Mouse (Mus musculus) liver, adult 2 months (tissue): Measurements from ENCODE around the gene Tut7.

Experiments
- CTCF ChIP-seq: fragments of 200-500 bp; IDR thresholded peaks from 2 replicates; pipeline ENCODE4 v1.5.1; 2011; ENCODE audit warnings: low read depth, low read length, control low read depth
- POLR2A ChIP-seq: fragments of 200-500 bp; IDR thresholded peaks from 2 replicates; pipeline ENCODE4 v1.6.1; 2011; ENCODE audit warnings: low read length, control low read depth; ENCODE audit not compliant: insufficient read depth; ENCODE audit errors: extremely low read depth

DNA sequence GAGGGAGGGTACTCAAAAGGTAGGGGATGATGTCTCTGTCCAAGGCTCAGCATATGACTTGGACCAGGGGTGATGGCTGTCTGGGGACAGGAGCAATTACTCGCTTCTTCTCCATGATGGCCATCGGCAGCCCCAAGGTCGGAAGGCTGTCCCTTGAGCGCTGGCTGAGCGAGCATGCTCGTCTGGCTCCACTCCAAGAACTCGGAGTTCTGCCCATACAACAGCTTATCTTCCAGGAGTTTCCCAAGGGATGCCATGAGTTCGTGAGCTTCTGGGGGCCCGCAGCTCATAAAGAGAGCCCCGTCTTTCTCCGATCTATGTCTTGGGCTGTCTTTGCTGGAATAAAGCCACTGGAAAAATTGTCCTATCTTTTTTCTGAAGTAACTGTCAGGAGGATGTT is 81.9 kb downstream of the Tut7 start:
- TF ChIP-seq POLR2A (no peak), CTCF (no peak)
